Mouse (Mus musculus): ENCODE data around the gene Hexim1. TPM values are rescaled to one million over a fixed set of nuclear protein-coding genes. Genes with fewer than 3 reads are reported as not detected.

Gene Hexim1
- polyA plus RNA-seq (2015; fragmentation: Nextera tagmentation; extraction: Ambion mirVana), result 6.0 and 6.6 TPM in 2 replicates

DNA sequence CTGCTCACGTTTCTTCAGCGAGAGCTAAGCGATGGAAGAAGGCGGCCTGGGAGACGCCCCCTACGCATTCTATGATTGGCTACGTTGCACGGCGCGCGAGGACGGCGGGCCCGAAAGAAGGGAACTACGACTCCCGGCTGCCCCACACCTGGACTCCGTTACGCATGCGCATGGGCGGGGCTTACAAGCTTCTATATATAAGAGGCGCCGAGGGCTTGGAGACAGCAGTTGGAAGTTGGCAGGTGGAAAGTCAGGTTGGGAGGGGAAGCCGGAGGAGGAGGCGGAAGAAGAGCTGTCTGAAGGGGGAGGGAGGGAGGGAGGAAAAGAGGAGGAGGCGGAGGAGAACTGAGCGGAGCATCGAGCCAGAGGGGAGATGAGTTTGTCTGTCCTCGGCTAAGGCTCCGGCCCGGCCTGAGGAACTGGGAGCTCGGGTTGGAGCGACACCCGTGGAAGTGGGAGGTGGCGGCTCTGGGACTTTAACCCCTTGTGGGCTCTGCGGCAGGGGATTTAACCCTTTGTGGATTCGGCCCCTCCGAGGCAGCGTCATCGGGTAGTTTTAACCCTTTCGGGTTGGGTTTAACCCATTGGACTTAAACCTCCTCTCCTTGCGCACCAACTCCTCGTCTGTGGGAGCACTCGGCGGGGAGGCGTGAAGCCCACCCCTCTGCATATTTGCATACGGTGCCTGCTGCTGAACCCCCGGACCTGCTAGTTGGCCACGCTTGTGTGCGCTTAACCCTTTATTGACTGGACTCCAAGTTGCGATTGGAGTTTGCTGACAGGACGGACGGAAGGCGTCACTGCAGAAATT lies at the start of gene Hexim1:
Gene Hexim1, plus strand, starts transcription at position 224 of the 811 bp plus-strand sequence.

DNA sequence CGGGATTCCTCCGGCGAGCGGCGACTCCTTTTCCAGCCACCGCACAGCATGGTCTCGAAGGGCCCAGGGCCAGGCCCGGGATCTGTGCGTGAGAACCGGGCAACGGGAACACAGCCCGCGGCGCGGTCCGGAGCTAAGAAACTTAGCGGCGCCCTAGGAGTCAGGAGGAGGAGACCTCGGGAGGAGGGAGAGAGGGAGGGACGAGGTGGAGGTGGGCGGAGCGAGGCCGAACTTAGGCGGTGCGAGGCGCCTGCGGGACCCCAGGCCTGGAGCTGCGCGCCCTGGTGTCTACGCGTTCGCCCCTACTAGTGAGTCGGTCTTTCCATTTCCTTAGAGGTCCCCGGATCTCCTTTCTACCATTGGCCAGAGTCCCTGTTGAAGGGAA lies 14.6 kb upstream of the Hexim1 start, which contains the start of the genes Plcd3 and Acbd4:
Gene Plcd3, minus strand, starts transcription at position 178 of the 385 bp plus-strand sequence.
Gene Acbd4, plus strand, starts transcription at position 202 of the 385 bp plus-strand sequence.

DNA sequence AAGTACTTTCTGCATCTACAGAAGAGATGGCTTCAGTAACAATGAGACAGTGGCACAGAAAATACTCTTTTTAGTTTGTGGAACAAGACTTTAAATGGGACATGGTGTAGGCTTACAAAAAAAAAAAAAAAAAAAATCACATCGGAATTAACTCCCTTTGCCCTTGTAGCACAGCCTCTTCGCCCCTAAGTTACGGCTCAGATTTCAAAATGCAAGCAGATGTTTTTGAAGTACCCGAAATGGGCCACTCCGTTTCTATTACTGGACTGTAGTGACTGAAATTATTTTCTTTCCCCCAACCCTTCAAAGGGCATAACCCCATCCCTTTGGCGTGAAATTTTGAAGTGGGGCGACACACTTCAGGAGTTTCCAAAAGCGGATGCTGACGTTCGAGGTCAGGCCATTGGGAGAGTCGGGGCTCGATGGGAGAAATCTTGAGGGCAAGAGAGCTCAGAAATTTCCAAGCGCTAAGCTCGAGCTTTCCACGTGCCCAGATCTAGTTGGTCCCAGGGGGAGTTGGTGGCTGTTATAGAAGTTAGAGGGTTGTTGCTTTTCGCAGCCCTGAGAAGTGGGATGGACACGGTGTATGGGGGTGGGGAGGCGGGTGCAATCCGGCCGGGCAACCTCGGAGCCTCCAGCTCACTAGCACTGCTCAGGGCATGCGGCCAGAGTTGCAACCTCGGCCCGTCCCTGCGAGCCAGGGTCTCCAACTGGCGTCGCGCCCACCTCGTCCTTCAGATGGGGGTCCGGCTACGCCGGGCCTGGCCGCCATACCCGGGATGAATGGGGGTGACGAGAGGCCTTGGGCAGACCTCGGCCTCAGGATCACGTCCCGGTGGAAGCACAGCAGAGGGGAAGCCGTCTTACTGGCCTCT lies 15.9 kb downstream of the Hexim1 start, which contains the start of gene Hexim2:
Gene Hexim2, plus strand, starts transcription at position 729 of the 875 bp plus-strand sequence.

Other genes starting within 250 kb of the Hexim1 start
- 58.7 and 76.9 TPM in 2 replicates for gene Eftud2, start 235.2 kb upstream of the Hexim1 start, polyA plus RNA-seq (2015; fragmentation: Nextera tagmentation; extraction: Ambion mirVana)
- 1.6 and 1.8 TPM in 2 replicates for gene Ccdc103, start 235.0 kb upstream of the Hexim1 start, polyA plus RNA-seq (2015; fragmentation: Nextera tagmentation; extraction: Ambion mirVana)
- gene Fam187a, start 231.1 kb upstream of the Hexim1 start, polyA plus RNA-seq (2015; fragmentation: Nextera tagmentation; extraction: Ambion mirVana), result not detected in 2 replicates
- 0.87 and 0.94 TPM in 2 replicates for gene Gfap, start 215.3 kb upstream of the Hexim1 start, polyA plus RNA-seq (2015; fragmentation: Nextera tagmentation; extraction: Ambion mirVana)
- 1.4 and 1.5 TPM in 2 replicates for gene Kif18b, start 191.1 kb upstream of the Hexim1 start, polyA plus RNA-seq (2015; fragmentation: Nextera tagmentation; extraction: Ambion mirVana)
- 20.6 and 30.6 TPM in 2 replicates for gene C1ql1, start 169.5 kb upstream of the Hexim1 start, polyA plus RNA-seq (2015; fragmentation: Nextera tagmentation; extraction: Ambion mirVana)
- gene Nmt1, start 88.0 kb upstream of the Hexim1 start, polyA plus RNA-seq (2015; fragmentation: Nextera tagmentation; extraction: Ambion mirVana), result 40.0 and 56.0 TPM in 2 replicates
- gene Dcakd, start 87.9 kb upstream of the Hexim1 start, polyA plus RNA-seq (2015; fragmentation: Nextera tagmentation; extraction: Ambion mirVana), result 84.8 and 99.7 TPM in 2 replicates
- gene Plcd3, start 14.6 kb upstream of the Hexim1 start, polyA plus RNA-seq (2015; fragmentation: Nextera tagmentation; extraction: Ambion mirVana), result 3.5 and 4.9 TPM in 2 replicates
- 34.4 and 53.2 TPM in 2 replicates for gene Acbd4, start 14.5 kb upstream of the Hexim1 start, polyA plus RNA-seq (2015; fragmentation: Nextera tagmentation; extraction: Ambion mirVana)
- 10.0 and 11.4 TPM in 2 replicates for gene Hexim2, start 16.2 kb downstream of the Hexim1 start, polyA plus RNA-seq (2015; fragmentation: Nextera tagmentation; extraction: Ambion mirVana)
- gene Fmnl1, start 54.9 kb downstream of the Hexim1 start, polyA plus RNA-seq (2015; fragmentation: Nextera tagmentation; extraction: Ambion mirVana), result 3.0 and 3.9 TPM in 2 replicates
- 0.36 and 0.47 TPM in 2 replicates for gene 1700023F06Rik, start 92.3 kb downstream of the Hexim1 start, polyA plus RNA-seq (2015; fragmentation: Nextera tagmentation; extraction: Ambion mirVana)
- gene Spata32, start 102.2 kb downstream of the Hexim1 start, polyA plus RNA-seq (2015; fragmentation: Nextera tagmentation; extraction: Ambion mirVana), result not detected in 2 replicates
- 2.4 and 2.6 TPM in 2 replicates for gene Map3k14, start 151.2 kb downstream of the Hexim1 start, polyA plus RNA-seq (2015; fragmentation: Nextera tagmentation; extraction: Ambion mirVana)
- gene Arhgap27, start 247.5 kb downstream of the Hexim1 start, polyA plus RNA-seq (2015; fragmentation: Nextera tagmentation; extraction: Ambion mirVana), result 4.6 and 6.3 TPM in 2 replicates